Mouse (Mus musculus) heart, embryonic 14.5 days (tissue): ENCODE data around the gene Stx4a. TPM values are rescaled to one million over a fixed set of nuclear protein-coding genes. Genes with fewer than 3 reads are reported as not detected.

ENCODE experiments used
- ATAC-seq: fragments of 200-750 bp; cut with Nextera tagmentation; 2 replicates; pipeline ENCODE4 v1.8.0; 2017; ENCODE audit warnings: low read depth, moderate TSS enrichment; ENCODE audit not compliant: insufficient number of reproducible peaks, insufficient read depth, low FRiP score
- H3K27ac ChIP-seq, 2 experiments: fragments of 200-500 bp in 1 of 2; fragments of 300-500 bp in 1 of 2; sonication (generic) in 1 of 2; replicated peaks in 1 of 2; 2 replicates each; pipeline ENCODE4 v1.5.1; 2012 to 2014; ENCODE audit warnings: low read depth in 2 of 2, low read length in 2 of 2, control low read depth in 1 of 2, mild to moderate bottlenecking in 1 of 2, mixed read lengths in 1 of 2; ENCODE audit not compliant: control insufficient read depth in 1 of 2, insufficient read depth in 1 of 2
- H3K27me3 ChIP-seq: fragments of 300-500 bp; sonication (generic); 2 replicates; pipeline ENCODE4 v1.6.1; 2014; ENCODE audit warnings: mild to moderate bottlenecking, low read length, control low read depth; ENCODE audit not compliant: control insufficient read depth, insufficient read depth
- H3K36me3 ChIP-seq: fragments of 300-500 bp; sonication (generic); 2 replicates; pipeline ENCODE4 v1.6.1; 2014; ENCODE audit warnings: mild to moderate bottlenecking, control low read depth, low read length, mixed read lengths; ENCODE audit not compliant: control insufficient read depth, insufficient read depth
- H3K4me1 ChIP-seq, 2 experiments: fragments of 200-500 bp in 1 of 2; fragments of 300-500 bp in 1 of 2; sonication (generic) in 1 of 2; 2 replicates each; pipeline ENCODE4 v1.6.1; 2012 to 2014; ENCODE audit warnings: low read length in 2 of 2, control low read depth in 1 of 2, mixed read lengths in 1 of 2; ENCODE audit not compliant: control insufficient read depth in 2 of 2, insufficient read depth in 2 of 2
- H3K4me2 ChIP-seq: fragments of 300-500 bp; sonication (generic); 2 replicates; pipeline ENCODE4 v1.6.1; 2014; ENCODE audit warnings: mild to moderate bottlenecking, low read length
- H3K4me3 ChIP-seq, 2 experiments: fragments of 200-500 bp in 1 of 2; fragments of 300-500 bp in 1 of 2; sonication (generic) in 1 of 2; 2 replicates each; pipeline ENCODE4 v1.5.1; 2012 to 2014; ENCODE audit warnings: low read length in 2 of 2, mild to moderate bottlenecking in 2 of 2, control low read depth in 1 of 2, low read depth in 1 of 2, moderate library complexity in 1 of 2; ENCODE audit not compliant: control insufficient read depth in 1 of 2, insufficient read depth in 1 of 2
- H3K9ac ChIP-seq: fragments of 300-500 bp; sonication (generic); 2 replicates; pipeline ENCODE4 v1.6.1; 2014; ENCODE audit warnings: mild to moderate bottlenecking, low read length
- H3K9me3 ChIP-seq: fragments of 300-500 bp; sonication (generic); 2 replicates; pipeline ENCODE4 v1.6.1; 2016; ENCODE audit warnings: low read length, control low read depth; ENCODE audit not compliant: control insufficient read depth
- WGBS: fragments of 180-500 bp; shearing (Covaris S2); extraction: QIAGEN DNeasy Blood & Tissue Kit; methylation state at CpG from one replicate; pipeline ENCODE4 v1.1.7; 2014; 5-methylcytosine and 5-hydroxymethylcytosine counted together
- polyA plus RNA-seq: library from polyadenylated mRNA; unstranded; fragments of >200 nt; fragmentation: Nextera tagmentation; extraction: Ambion mirVana; gene quantifications from 2 replicates; pipeline ENCODE4 v1.2.1, GENCODE M21; 2014

Stx4a gene
- polyA plus RNA-seq, 1 experiment from 2014 or later, result 28.8 TPM

- no peak overlapping the region for H3K27ac ChIP-seq
- 0 out of 2 replicates have a peak, but pooled peaks cover 3% of the 10 kb centered on the region for H3K36me3 ChIP-seq
- no peak for ATAC-seq
- H3K4me3 ChIP-seq, result no peak overlapping the region
- WGBS, result 66% methylated on average over 5 of the region's 5 CpGs
- H3K4me2 ChIP-seq, result no peak overlapping the region
- H3K9me3 ChIP-seq, result no peaks in the 10 kb centered on the region
- peaks cover 0 to 1% of the 10 kb centered on the region in 2 experiments; a peak in 2 of 4 replicates for H3K4me1 ChIP-seq
- no peak overlapping the region for H3K9ac ChIP-seq
- no peaks in the 10 kb centered on the region for H3K27me3 ChIP-seq
Observed at GRCm38 (mm10) chr7:127808821-127809220, 15.3 kb upstream of the Stx4a start.

GRCm38 (mm10) chr7:127809846-127810245 is 14.2 kb upstream of the Stx4a start:
- H3K9ac ChIP-seq, result no peak overlapping the region
- no peak for ATAC-seq
- 0 out of 2 replicates have a peak, but pooled peaks cover 3% of the 10 kb centered on the region for H3K36me3 ChIP-seq
- no peak overlapping the region for H3K27ac ChIP-seq
- H3K9me3 ChIP-seq, result no peaks in the 10 kb centered on the region
- H3K4me3 ChIP-seq, result no peak overlapping the region
- WGBS, result 100% methylated on average over 1 of the region's 1 CpGs
- no peaks in the 10 kb centered on the region for H3K27me3 ChIP-seq
- no peak overlapping the region for H3K4me2 ChIP-seq
- peaks cover 0 to 10% of the 10 kb centered on the region in 2 experiments; a peak in 2 of 4 replicates for H3K4me1 ChIP-seq

- no peaks in the 10 kb centered on the region for H3K27me3 ChIP-seq
- 66% methylated on average over 10 of the region's 10 CpGs for WGBS
- 0 out of 2 replicates have a peak, but pooled peaks cover 3% of the 10 kb centered on the region for H3K36me3 ChIP-seq
- no peak overlapping the region for H3K9ac ChIP-seq
- no peak overlapping the region for H3K4me3 ChIP-seq
- H3K4me1 ChIP-seq, result peaks cover 2 to 10% of the 10 kb centered on the region in 2 experiments; a peak in 2 of 4 replicates
- H3K27ac ChIP-seq, result no peak overlapping the region
- no peak overlapping the region for H3K4me2 ChIP-seq
- no peaks in the 10 kb centered on the region for H3K9me3 ChIP-seq
- no peak for ATAC-seq
Observed at GRCm38 (mm10) chr7:127810650-127811049, 13.4 kb upstream of the Stx4a start.

- H3K4me2 ChIP-seq, result no peak overlapping the region
- peaks cover 5 to 10% of the 10 kb centered on the region in 2 experiments; a peak in 2 of 4 replicates for H3K4me1 ChIP-seq
- H3K27me3 ChIP-seq, result no peaks in the 10 kb centered on the region
- H3K9ac ChIP-seq, result no peak overlapping the region
- H3K4me3 ChIP-seq, result no peak overlapping the region
- H3K27ac ChIP-seq, result no peak overlapping the region
- ATAC-seq, result no peak
- WGBS, result 71% methylated on average over 4 of the region's 4 CpGs
- no peaks in the 10 kb centered on the region for H3K9me3 ChIP-seq
- H3K36me3 ChIP-seq, result 0 out of 2 replicates have a peak, but pooled peaks cover 3% of the 10 kb centered on the region
Observed at GRCm38 (mm10) chr7:127811240-127811639, 12.9 kb upstream of the Stx4a start.

GRCm38 (mm10) chr7:127812292-127812691 is 11.8 kb upstream of the Stx4a start:
- Histone ChIP-seq H3K9me3 (no peaks in the 10 kb centered on the region), H3K4me3 (no peak overlapping the region), H3K36me3 (0 out of 2 replicates have a peak, but pooled peaks cover 3% of the 10 kb centered on the region), H3K4me1 (peaks cover 5 to 10% of the 10 kb centered on the region in 2 experiments; a peak in 2 of 4 replicates), H3K4me2 (no peak overlapping the region), H3K27me3 (no peaks in the 10 kb centered on the region), H3K9ac (no peak overlapping the region), H3K27ac (no peak overlapping the region)
- WGBS, result 73% methylated on average over 3 of the region's 3 CpGs
- no peak for ATAC-seq

GRCm38 (mm10) chr7:127813821-127814220 is 10.3 kb upstream of the Stx4a start:
- Histone ChIP-seq H3K27ac (peak overlapping the region; percentile 3 to 57; a peak in 3 of 4 replicates), H3K4me3 (no peak overlapping the region), H3K27me3 (no peaks in the 10 kb centered on the region), H3K4me2 (peak overlapping the region; percentile 23; the same call in 1 of the 2 replicates), H3K9me3 (no peaks in the 10 kb centered on the region), H3K9ac (peak overlapping the region; percentile 25; the same call in 1 of the 2 replicates), H3K36me3 (0 out of 2 replicates have a peak, but pooled peaks cover 3% of the 10 kb centered on the region), H3K4me1 (peaks cover 5 to 10% of the 10 kb centered on the region in 2 experiments; a peak in 2 of 4 replicates)
- 72% methylated on average over 4 of the region's 4 CpGs for WGBS
- no peak for ATAC-seq

- Histone ChIP-seq H3K9ac (peak overlapping the region; percentile 25; the same call in 1 of the 2 replicates), H3K27ac (peak overlapping the region; percentile 3 to 57; a peak in 3 of 4 replicates), H3K4me2 (peak overlapping the region; percentile 23; the same call in 1 of the 2 replicates), H3K4me1 (peaks cover 5 to 10% of the 10 kb centered on the region in 2 experiments; a peak in 2 of 4 replicates), H3K27me3 (no peaks in the 10 kb centered on the region), H3K9me3 (no peaks in the 10 kb centered on the region), H3K4me3 (no peak overlapping the region), H3K36me3 (0 out of 2 replicates have a peak, but pooled peaks cover 3% of the 10 kb centered on the region)
- 63% methylated on average over 19 of the region's 19 CpGs for WGBS
- ATAC-seq, result 0 out of 2 replicates have a peak, but pooled peaks have one; percentile 52
Observed at GRCm38 (mm10) chr7:127814241-127814921, 9.7 kb upstream of the Stx4a start.
